Mouse (Mus musculus) bone marrow macrophage, adult 2 months (primary cell): ENCODE data around the gene Mthfd1. TPM values are rescaled to one million over a fixed set of nuclear protein-coding genes. Genes with fewer than 3 reads are reported as not detected.

Source experiments
- H3K27ac ChIP-seq: 2 replicates; pipeline ENCODE4 v1.5.1; 2012; ENCODE audit warnings: low read depth, low read length; ENCODE audit not compliant: insufficient read depth
- H3K4me1 ChIP-seq: 2 replicates; pipeline ENCODE4 v1.6.1; 2012; ENCODE audit warnings: low read length; ENCODE audit not compliant: control insufficient read depth, insufficient read depth
- H3K4me3 ChIP-seq: 2 replicates; pipeline ENCODE4 v1.5.1; 2012; ENCODE audit warnings: mild to moderate bottlenecking, low read length, moderate library complexity; ENCODE audit not compliant: insufficient read depth
- CTCF ChIP-seq: IDR thresholded peaks from 2 replicates; pipeline ENCODE4 v1.5.1; 2012; ENCODE audit warnings: low read depth, mild to moderate bottlenecking, low read length, moderate library complexity
- POLR2A ChIP-seq: IDR thresholded peaks from 2 replicates; pipeline ENCODE4 v1.6.1; 2012; ENCODE audit warnings: mild to moderate bottlenecking, low read depth, low read length, borderline replicate concordance
- polyA plus RNA-seq: library from polyadenylated mRNA; stranded (reverse); fragments of >200 nt; gene quantifications from 2 replicates; pipeline ENCODE4 v1.2.4, GENCODE M21; 2012; ENCODE audit not compliant: missing spikeins, insufficient read depth, insufficient read length

Gene Mthfd1
- polyA plus RNA-seq, 1 experiment, result 7.7 TPM

- Histone ChIP-seq H3K27ac (no peak overlapping the region), H3K4me3 (no peak overlapping the region), H3K4me1 (no peaks in the 10 kb centered on the region)
- TF ChIP-seq POLR2A (no peak), CTCF (no peak)
Measured at GRCm38 (mm10) chr12:76240670-76241069, 14.4 kb upstream of the Mthfd1 start.

- TF ChIP-seq CTCF (no peak), POLR2A (no peak)
- H3K27ac ChIP-seq, result no peak overlapping the region
Measured at GRCm38 (mm10) chr12:76241084-76241483, 14.0 kb upstream of the Mthfd1 start.

GRCm38 (mm10) chr12:76241833-76242232 is 13.3 kb upstream of the Mthfd1 start:
- H3K27ac ChIP-seq, result no peak overlapping the region

More at GRCm38 (mm10) chr12:76241084-76241483, 14.0 kb upstream of the Mthfd1 start:
- Histone ChIP-seq H3K4me1 (no peaks in the 10 kb centered on the region), H3K4me3 (no peak overlapping the region)

GRCm38 (mm10) chr12:76244981-76245380 is 10.1 kb upstream of the Mthfd1 start:
- Histone ChIP-seq H3K4me3 (no peak overlapping the region), H3K4me1 (no peaks in the 10 kb centered on the region), H3K27ac (no peak overlapping the region)
- TF ChIP-seq CTCF (no peak), POLR2A (no peak)

More at GRCm38 (mm10) chr12:76241833-76242232, 13.3 kb upstream of the Mthfd1 start:
- Histone ChIP-seq H3K4me1 (no peaks in the 10 kb centered on the region), H3K4me3 (no peak overlapping the region)
- TF ChIP-seq CTCF (no peak), POLR2A (no peak)

- H3K27ac ChIP-seq, result no peak within 1 kb of the TSS
- no peaks in the 10 kb centered on the region for H3K4me1 ChIP-seq
- no peak for TF ChIP-seq CTCF
- no peak for TF ChIP-seq POLR2A
- no peak within 1 kb of the TSS for H3K4me3 ChIP-seq
Measured at GRCm38 (mm10) chr12:76246646-76247045, 8.5 kb upstream of the Mthfd1 start, which contains the start of gene Tex21. Tex21 (minus strand) TSS chr12:76246746.

GRCm38 (mm10) chr12:76253090-76253489 is 2.0 kb upstream of the Mthfd1 start:
- H3K27ac ChIP-seq, result no peak overlapping the region
- peaks cover 8% of the 10 kb centered on the region; the same call in 1 of the 2 replicates for H3K4me1 ChIP-seq
- TF ChIP-seq CTCF, result no peak
- TF ChIP-seq POLR2A, result no peak
- no peak overlapping the region for H3K4me3 ChIP-seq

GRCm38 (mm10) chr12:76253591-76253990 is 1.5 kb upstream of the Mthfd1 start:
- H3K27ac ChIP-seq, result no peak overlapping the region
- no peak overlapping the region for H3K4me3 ChIP-seq
- TF ChIP-seq CTCF, result no peak
- no peak for TF ChIP-seq POLR2A
- peaks cover 12% of the 10 kb centered on the region for H3K4me1 ChIP-seq

GRCm38 (mm10) chr12:76253991-76254390 is 1.1 kb upstream of the Mthfd1 start:
- H3K4me3 ChIP-seq, result no peak overlapping the region
- no peak overlapping the region for H3K27ac ChIP-seq
- TF ChIP-seq POLR2A (no peak), CTCF (no peak)
- peaks cover 15% of the 10 kb centered on the region for H3K4me1 ChIP-seq

GRCm38 (mm10) chr12:76255499-76255875 is 389 bp downstream of the Mthfd1 start:
- H3K27ac ChIP-seq, result 0 out of 2 replicates have a peak overlapping the region, but pooled peaks have one; percentile 22
- TF ChIP-seq CTCF, result no peak
- TF ChIP-seq POLR2A, result no peak

GRCm38 (mm10) chr12:76256114-76256843 is 1.2 kb downstream of the Mthfd1 start:
- H3K4me3 ChIP-seq, result peak overlapping the region; percentile 85
- H3K27ac ChIP-seq, result no peak overlapping the region
- no peak for TF ChIP-seq CTCF
- TF ChIP-seq POLR2A, result no peak
- peaks cover 18% of the 10 kb centered on the region for H3K4me1 ChIP-seq

More at GRCm38 (mm10) chr12:76255499-76255875, 389 bp downstream of the Mthfd1 start:
- Histone ChIP-seq H3K4me3 (peak overlapping the region; percentile 85), H3K4me1 (peaks cover 16% of the 10 kb centered on the region)

GRCm38 (mm10) chr12:76260673-76261072 is 5.6 kb downstream of the Mthfd1 start:
- H3K4me1 ChIP-seq, result peaks cover 35% of the 10 kb centered on the region
- H3K4me3 ChIP-seq, result no peak overlapping the region
- H3K27ac ChIP-seq, result no peak overlapping the region
- no peak for TF ChIP-seq POLR2A
- no peak for TF ChIP-seq CTCF
